Mouse (Mus musculus): Measurements from ENCODE around the gene Slc25a14. TPM values are rescaled to one million over a fixed set of nuclear protein-coding genes. Genes with fewer than 3 reads are reported as not detected.

Slc25a14 gene
- polyA plus RNA-seq, 1 experiment from 2014 or later = 7.7 TPM

DNA sequence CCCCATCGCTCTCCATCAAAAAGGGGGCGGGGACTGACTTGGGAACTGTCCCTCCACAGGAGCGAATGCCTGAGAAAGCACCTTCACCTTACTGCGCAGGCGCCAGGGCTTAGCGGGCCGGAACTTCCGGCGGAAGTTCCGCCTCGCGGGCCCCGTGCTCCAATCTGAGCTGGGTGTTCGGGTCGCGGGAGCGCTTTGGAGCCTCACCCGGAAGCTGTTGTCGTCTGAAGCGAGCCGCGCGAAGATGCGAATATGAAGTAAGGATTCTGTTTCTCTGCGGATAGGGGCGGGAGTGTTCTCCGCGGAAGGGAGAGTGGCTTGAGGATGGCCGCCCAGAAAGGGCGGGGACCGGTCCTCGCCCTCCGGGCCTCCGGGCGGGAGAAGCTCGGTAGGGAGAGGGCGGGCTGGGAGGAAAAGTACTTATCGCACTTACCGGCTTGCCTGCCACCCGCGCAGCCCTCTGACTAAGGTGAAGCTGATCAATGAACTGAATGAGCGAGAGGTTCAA is 71.7 kb downstream of the Slc25a14 start, which contains the start of gene Rbmx2:
Gene Rbmx2 (plus strand): TSS at position 141 of the 508 bp plus-strand sequence.
- H3K4me1 ChIP-seq (ENCODE audit: control insufficient read depth, insufficient read depth, low read length) = peaks cover 3% of the 10 kb centered on the region; the same call in 1 of the 2 replicates
- H3K9me3 ChIP-seq (replicated peaks; ENCODE audit: control insufficient read depth, low read length) = no peaks in the 10 kb centered on the region
- peak within 1 kb of the TSS; percentile 74 for H3K4me3 ChIP-seq (ENCODE audit: low read length)
- 9% methylated on average over 39 of the region's 42 CpGs for WGBS
- peak; percentile 96 for ATAC-seq (replicated peaks; ENCODE audit: extremely low read depth, insufficient read depth, low FRiP score)
- peak within 1 kb of the TSS; percentile 78 for H3K9ac ChIP-seq (ENCODE audit: low read length)
- H3K4me2 ChIP-seq (ENCODE audit: low read depth, low read length) = peak within 1 kb of the TSS; percentile 70
- no peaks in the 10 kb centered on the region for H3K36me3 ChIP-seq (ENCODE audit: control insufficient read depth, insufficient read depth)
- no peak within 1 kb of the TSS for H3K27ac ChIP-seq (ENCODE audit: low read length)
- no peaks in the 10 kb centered on the region for H3K27me3 ChIP-seq (ENCODE audit: control insufficient read depth, insufficient read depth, low read length)

DNA sequence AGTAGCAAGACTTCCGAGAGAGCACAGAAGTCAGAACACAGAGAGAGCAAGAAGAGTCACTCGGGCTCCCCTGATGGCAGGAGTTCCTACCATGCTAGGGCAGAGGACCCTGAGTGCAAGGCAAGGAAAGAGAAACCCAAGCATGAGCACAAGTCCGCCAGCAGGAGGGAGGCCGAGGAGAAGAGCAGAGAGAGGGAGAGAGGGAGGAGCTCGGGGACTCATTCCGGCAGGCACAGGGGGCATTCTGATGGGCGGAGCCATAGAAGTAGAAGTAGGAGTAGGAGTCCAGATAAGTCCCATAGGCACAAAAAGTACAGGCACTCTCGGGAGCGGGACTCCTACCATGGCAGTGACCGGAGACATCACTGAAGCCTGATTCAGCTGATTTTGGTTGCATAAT is 86.5 kb downstream of the Slc25a14 start:
- ATAC-seq (replicated peaks; ENCODE audit: extremely low read depth, insufficient read depth, low FRiP score) = no peak
- Histone ChIP-seq H3K27ac (ENCODE audit: low read length) (no peak overlapping the region), H3K4me1 (ENCODE audit: control insufficient read depth, insufficient read depth, low read length) (no peaks in the 10 kb centered on the region), H3K27me3 (ENCODE audit: control insufficient read depth, insufficient read depth, low read length) (no peaks in the 10 kb centered on the region), H3K4me2 (ENCODE audit: low read depth, low read length) (no peak overlapping the region), H3K4me3 (ENCODE audit: low read length) (no peak overlapping the region), H3K9me3 (replicated peaks; ENCODE audit: control insufficient read depth, low read length) (no peaks in the 10 kb centered on the region), H3K36me3 (ENCODE audit: control insufficient read depth, insufficient read depth) (peaks cover 5% of the 10 kb centered on the region; the same call in 1 of the 2 replicates), H3K9ac (ENCODE audit: low read length) (no peak overlapping the region)
- WGBS = 78% methylated on average over 10 of the region's 10 CpGs

Small RNA genes lying within 50 kb of the gene (microRNA-seq; reads per million reads assigned to microRNA genes)
- gene Gm27828 = not detected

Other genes starting within 250 kb of the Slc25a14 start
- gene Elf4, start 160.3 kb upstream of the Slc25a14 start, polyA plus RNA-seq (2015; fragmentation: Nextera tagmentation; extraction: Ambion mirVana) = 10.0 and 10.1 TPM in 2 replicates
- 123 and 139 TPM in 2 replicates for gene Aifm1, start 109.8 kb upstream of the Slc25a14 start, polyA plus RNA-seq (2015; fragmentation: Nextera tagmentation; extraction: Ambion mirVana)
- 3.8 and 5.6 TPM in 2 replicates for gene Rab33a, start 104.1 kb upstream of the Slc25a14 start, polyA plus RNA-seq (2015; fragmentation: Nextera tagmentation; extraction: Ambion mirVana)
- gene Zfp280c, start 28.9 kb upstream of the Slc25a14 start, polyA plus RNA-seq (2015; fragmentation: Nextera tagmentation; extraction: Ambion mirVana) = 5.1 and 5.8 TPM in 2 replicates
- gene Gpr119, start 51.1 kb downstream of the Slc25a14 start, polyA plus RNA-seq (2015; fragmentation: Nextera tagmentation; extraction: Ambion mirVana) = not detected in 2 replicates
- gene Rbmx2, start 71.6 kb downstream of the Slc25a14 start, polyA plus RNA-seq (2015; fragmentation: Nextera tagmentation; extraction: Ambion mirVana) = 15.3 and 16.1 TPM in 2 replicates

Measured in heart, embryonic 16.5 days (tissue).